Mouse (Mus musculus): ENCODE measurements at regions not wholly inside any gene's neighbourhood (a gene's known extent, or its start where the extent isn't known, plus 50 kb on each side); places are given as distances from the start of the nearest gene placed in this dataset.

DNA sequence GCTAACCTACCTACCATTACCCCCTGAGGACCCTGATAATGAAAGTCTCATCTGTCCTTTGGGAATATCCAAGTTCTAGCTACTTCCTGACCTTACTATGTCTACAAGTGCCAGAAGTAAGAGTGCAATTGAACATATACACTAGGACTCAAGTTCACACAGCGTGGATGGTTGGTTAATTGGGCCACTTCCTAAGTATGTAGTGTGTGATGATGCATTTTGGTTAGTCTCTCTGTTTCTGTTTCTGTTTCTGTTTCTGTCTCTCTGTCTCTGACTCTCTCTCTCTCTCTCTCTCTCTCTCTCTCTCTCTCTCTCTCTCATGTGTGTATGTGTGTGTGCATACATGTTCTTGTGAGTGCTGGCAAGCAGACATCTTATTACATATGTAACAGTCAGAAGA, 77.6 kb upstream of the Bace2 start:
- Histone ChIP-seq H3K4me3 (no peak overlapping the region), H3K9me3 (no peaks in the 10 kb centered on the region), H3K4me1 (replicated peaks) (no peaks in the 10 kb centered on the region), H3K36me3 (no peaks in the 10 kb centered on the region), H3K27me3 (ENCODE audit: insufficient read depth, poor library complexity, severe bottlenecking) (no peaks in the 10 kb centered on the region), H3K27ac (no peak overlapping the region)
- WGBS: 71% methylated on average over 1 of the region's 1 CpGs
- no peak for DNase-seq (ENCODE audit: low spot score)

DNA sequence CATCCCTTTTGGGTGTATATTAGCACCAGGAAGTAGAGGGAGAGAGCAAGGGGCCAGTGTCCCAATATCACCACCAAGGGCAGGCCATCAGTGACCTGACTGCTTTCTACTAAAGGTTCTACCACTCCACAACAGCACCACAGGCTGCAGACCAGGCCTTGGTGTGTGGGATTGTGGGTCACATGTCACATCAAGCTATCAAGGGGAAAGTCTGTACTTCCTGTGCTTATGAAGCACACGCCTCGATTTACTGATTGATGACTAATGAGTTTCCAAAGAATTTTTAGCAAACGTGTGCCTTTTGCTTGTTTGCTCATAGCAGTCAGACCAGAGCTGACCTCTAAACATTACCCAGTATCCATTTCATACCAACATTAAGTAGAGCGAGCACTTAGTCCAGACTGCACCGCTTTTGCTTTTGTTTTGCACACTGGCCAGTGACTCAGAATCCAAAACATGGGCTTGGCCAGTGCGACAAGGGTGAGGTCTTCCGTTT, 74.9 kb upstream of the Bace2 start:
- 90% methylated on average over 7 of the region's 7 CpGs for WGBS
- no peak for DNase-seq (ENCODE audit: low spot score)
- H3K36me3 ChIP-seq: no peaks in the 10 kb centered on the region
- H3K4me3 ChIP-seq: no peak overlapping the region
- H3K4me1 ChIP-seq (replicated peaks): no peaks in the 10 kb centered on the region
- no peaks in the 10 kb centered on the region for H3K27me3 ChIP-seq (ENCODE audit: insufficient read depth, poor library complexity, severe bottlenecking)
- H3K9me3 ChIP-seq: no peaks in the 10 kb centered on the region
- H3K27ac ChIP-seq: no peak overlapping the region

- no peak for DNase-seq (ENCODE audit: low spot score)
- 71% methylated on average over 9 of the region's 9 CpGs for WGBS
- H3K4me3 ChIP-seq: no peak overlapping the region
- no peaks in the 10 kb centered on the region for H3K4me1 ChIP-seq (replicated peaks)
- H3K27me3 ChIP-seq (ENCODE audit: insufficient read depth, poor library complexity, severe bottlenecking): no peaks in the 10 kb centered on the region
- no peak overlapping the region for H3K27ac ChIP-seq
- no peaks in the 10 kb centered on the region for H3K9me3 ChIP-seq
- no peaks in the 10 kb centered on the region for H3K36me3 ChIP-seq
Measured at GRCm38 (mm10) chr16:97282943-97283342, 73.6 kb upstream of the Bace2 start.

- H3K4me1 ChIP-seq (replicated peaks): peaks cover 7% of the 10 kb centered on the region
- H3K9me3 ChIP-seq: no peaks in the 10 kb centered on the region
- H3K27ac ChIP-seq: no peak overlapping the region
- no peaks in the 10 kb centered on the region for H3K36me3 ChIP-seq
- H3K27me3 ChIP-seq (ENCODE audit: insufficient read depth, poor library complexity, severe bottlenecking): no peaks in the 10 kb centered on the region
- H3K4me3 ChIP-seq: no peak overlapping the region
- WGBS: 89% methylated on average over 8 of the region's 8 CpGs
- DNase-seq (ENCODE audit: low spot score): no peak
Measured at GRCm38 (mm10) chr16:97285886-97286447, 70.6 kb upstream of the Bace2 start.

- peaks cover 7% of the 10 kb centered on the region for H3K4me1 ChIP-seq (replicated peaks)
- no peaks in the 10 kb centered on the region for H3K27me3 ChIP-seq (ENCODE audit: insufficient read depth, poor library complexity, severe bottlenecking)
- H3K9me3 ChIP-seq: no peaks in the 10 kb centered on the region
- no peaks in the 10 kb centered on the region for H3K36me3 ChIP-seq
- DNase-seq (ENCODE audit: low spot score): no peak
- H3K27ac ChIP-seq: no peak overlapping the region
- 48% methylated on average over 3 of the region's 3 CpGs for WGBS
- H3K4me3 ChIP-seq: no peak overlapping the region
Measured at GRCm38 (mm10) chr16:97286717-97287116, 69.8 kb upstream of the Bace2 start.

- 50% methylated on average over 8 of the region's 8 CpGs for WGBS
- no peak for DNase-seq (ENCODE audit: low spot score)
Measured at GRCm38 (mm10) chr16:97288634-97289033, 67.9 kb upstream of the Bace2 start.

GRCm38 (mm10) chr16:97292484-97293048, 64.0 kb upstream of the Bace2 start:
- DNase-seq (ENCODE audit: low spot score): peak; percentile 59
- 3% methylated on average over 11 of the region's 11 CpGs for WGBS
- Histone ChIP-seq H3K36me3 (no peaks in the 10 kb centered on the region), H3K9me3 (no peaks in the 10 kb centered on the region), H3K4me1 (replicated peaks) (peaks cover 18% of the 10 kb centered on the region), H3K27me3 (ENCODE audit: insufficient read depth, poor library complexity, severe bottlenecking) (no peaks in the 10 kb centered on the region), H3K4me3 (peak overlapping the region; percentile 45), H3K27ac (peak overlapping the region; percentile 79)

More at GRCm38 (mm10) chr16:97288634-97289033, 67.9 kb upstream of the Bace2 start:
- Histone ChIP-seq H3K9me3 (no peaks in the 10 kb centered on the region), H3K4me3 (no peak overlapping the region), H3K27ac (0 out of 2 replicates have a peak overlapping the region, but pooled peaks have one; percentile 26), H3K36me3 (no peaks in the 10 kb centered on the region), H3K27me3 (ENCODE audit: insufficient read depth, poor library complexity, severe bottlenecking) (no peaks in the 10 kb centered on the region), H3K4me1 (replicated peaks) (peaks cover 18% of the 10 kb centered on the region)

- Histone ChIP-seq H3K27ac (peak overlapping the region; percentile 79), H3K9me3 (no peaks in the 10 kb centered on the region), H3K4me1 (replicated peaks) (peaks cover 17% of the 10 kb centered on the region), H3K4me3 (peak overlapping the region; percentile 45), H3K27me3 (ENCODE audit: insufficient read depth, poor library complexity, severe bottlenecking) (no peaks in the 10 kb centered on the region), H3K36me3 (no peaks in the 10 kb centered on the region)
- 9% methylated on average over 4 of the region's 4 CpGs for WGBS
- DNase-seq (ENCODE audit: low spot score): peak; percentile 81
Measured at GRCm38 (mm10) chr16:97293273-97293672, 63.3 kb upstream of the Bace2 start.

DNA sequence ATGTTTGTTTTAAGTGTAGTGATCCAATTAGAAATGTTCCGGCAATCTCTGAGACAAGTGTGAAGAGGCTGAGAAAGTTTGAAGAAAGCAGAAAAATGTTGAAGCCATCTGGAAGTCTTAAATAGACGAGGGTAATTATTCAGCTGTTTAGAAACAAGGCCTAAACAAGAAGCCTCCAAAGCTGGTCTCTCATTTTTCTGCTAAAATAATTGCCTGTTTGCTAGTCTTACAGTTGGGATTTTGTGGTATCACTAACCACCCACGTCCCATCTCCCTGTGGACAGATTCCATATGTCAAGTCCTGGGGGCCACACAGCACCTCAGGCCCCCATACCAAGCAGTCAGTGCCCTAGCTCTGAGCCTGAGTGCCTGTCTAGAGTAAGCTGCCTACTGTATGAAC, 59.4 kb upstream of the Bace2 start:
- Histone ChIP-seq H3K4me3 (no peak overlapping the region), H3K4me1 (replicated peaks) (peaks cover 11% of the 10 kb centered on the region), H3K27me3 (ENCODE audit: insufficient read depth, poor library complexity, severe bottlenecking) (no peaks in the 10 kb centered on the region), H3K36me3 (no peaks in the 10 kb centered on the region), H3K9me3 (no peaks in the 10 kb centered on the region), H3K27ac (no peak overlapping the region)
- DNase-seq (ENCODE audit: low spot score): no peak
- 82% methylated on average over 3 of the region's 3 CpGs for WGBS

DNA sequence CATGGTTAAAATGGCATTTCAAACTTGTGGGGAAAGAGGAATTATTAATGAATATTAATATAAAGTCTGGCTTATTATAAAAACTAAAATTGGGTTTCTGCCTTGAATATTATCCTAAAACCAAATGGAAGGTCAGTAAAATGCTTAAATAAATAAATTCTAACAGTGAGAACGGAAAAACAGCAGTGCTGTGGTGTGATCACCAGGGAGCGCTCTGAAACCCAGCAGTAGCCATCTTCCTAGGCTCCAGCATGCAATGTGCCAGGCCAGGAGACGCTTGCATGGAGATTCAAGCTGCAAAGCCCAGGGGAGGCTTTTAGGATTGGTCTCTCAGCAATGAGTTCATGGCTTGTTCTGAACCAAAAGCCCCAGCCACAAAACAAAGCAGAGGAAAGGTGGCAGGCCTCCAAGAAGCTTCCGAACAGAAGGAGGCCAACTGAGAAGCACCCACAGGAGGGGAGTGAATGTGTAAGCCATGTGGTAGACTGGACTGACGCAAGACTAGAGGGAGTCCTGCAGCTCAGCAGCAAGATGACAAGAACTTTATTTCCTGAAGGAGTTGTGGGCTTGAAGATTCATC, 52.3 kb upstream of the Bace2 start:
- WGBS: 65% methylated on average over 5 of the region's 5 CpGs
- DNase-seq (ENCODE audit: low spot score): no peak
- Histone ChIP-seq H3K27me3 (ENCODE audit: insufficient read depth, poor library complexity, severe bottlenecking) (no peaks in the 10 kb centered on the region), H3K4me3 (no peak overlapping the region), H3K27ac (no peak overlapping the region), H3K4me1 (replicated peaks) (no peaks in the 10 kb centered on the region), H3K9me3 (no peaks in the 10 kb centered on the region), H3K36me3 (no peaks in the 10 kb centered on the region)
